Mouse (Mus musculus) kidney, embryonic 16.5 days (tissue): ENCODE measurements at regions not wholly inside any gene's neighbourhood (a gene's known extent, or its start where the extent isn't known, plus 50 kb on each side); places are given as distances from the start of the nearest gene placed in this dataset.

Experiments
- ATAC-seq: fragments of 200-750 bp; cut with Nextera tagmentation; 2 replicates; pipeline ENCODE4 v1.8.0; 2017; ENCODE audit warnings: moderate TSS enrichment; ENCODE audit not compliant: low FRiP score, low TSS enrichment
- H3K27ac ChIP-seq: fragments of 300-500 bp; sonication (generic); 2 replicates; pipeline ENCODE4 v1.5.1; 2014; ENCODE audit warnings: low read length
- H3K27me3 ChIP-seq: fragments of 300-500 bp; sonication (generic); 2 replicates; pipeline ENCODE4 v1.6.1; 2014; ENCODE audit warnings: low read length, control low read depth, mixed read lengths; ENCODE audit not compliant: insufficient read depth
- H3K36me3 ChIP-seq: fragments of 300-500 bp; sonication (generic); 2 replicates; pipeline ENCODE4 v1.6.1; 2014; ENCODE audit warnings: low read length, control low read depth, mixed read lengths; ENCODE audit not compliant: insufficient read depth
- H3K4me1 ChIP-seq: fragments of 300-500 bp; sonication (generic); 2 replicates; pipeline ENCODE4 v1.6.1; 2014; ENCODE audit warnings: low read length, control low read depth, mixed read lengths; ENCODE audit not compliant: insufficient read depth
- H3K4me2 ChIP-seq: fragments of 300-500 bp; sonication (generic); replicated peaks from 2 replicates; pipeline ENCODE4 v1.6.1; 2014; ENCODE audit warnings: low read depth, low read length
- H3K4me3 ChIP-seq: fragments of 300-500 bp; sonication (generic); 2 replicates; pipeline ENCODE4 v1.5.1; 2014; ENCODE audit warnings: mild to moderate bottlenecking, low read length
- H3K9ac ChIP-seq: fragments of 300-500 bp; sonication (generic); replicated peaks from 2 replicates; pipeline ENCODE4 v1.6.1; 2014; ENCODE audit warnings: low read length
- H3K9me3 ChIP-seq: fragments of 300-500 bp; sonication (generic); 2 replicates; pipeline ENCODE4 v1.6.1; 2016; ENCODE audit warnings: low read length, control low read depth
- WGBS: fragments of 180-500 bp; shearing (Covaris S2); extraction: QIAGEN DNeasy Blood & Tissue Kit; methylation state at CpG from one replicate; pipeline ENCODE4 v1.1.7; 2014; 5-methylcytosine and 5-hydroxymethylcytosine counted together

DNA sequence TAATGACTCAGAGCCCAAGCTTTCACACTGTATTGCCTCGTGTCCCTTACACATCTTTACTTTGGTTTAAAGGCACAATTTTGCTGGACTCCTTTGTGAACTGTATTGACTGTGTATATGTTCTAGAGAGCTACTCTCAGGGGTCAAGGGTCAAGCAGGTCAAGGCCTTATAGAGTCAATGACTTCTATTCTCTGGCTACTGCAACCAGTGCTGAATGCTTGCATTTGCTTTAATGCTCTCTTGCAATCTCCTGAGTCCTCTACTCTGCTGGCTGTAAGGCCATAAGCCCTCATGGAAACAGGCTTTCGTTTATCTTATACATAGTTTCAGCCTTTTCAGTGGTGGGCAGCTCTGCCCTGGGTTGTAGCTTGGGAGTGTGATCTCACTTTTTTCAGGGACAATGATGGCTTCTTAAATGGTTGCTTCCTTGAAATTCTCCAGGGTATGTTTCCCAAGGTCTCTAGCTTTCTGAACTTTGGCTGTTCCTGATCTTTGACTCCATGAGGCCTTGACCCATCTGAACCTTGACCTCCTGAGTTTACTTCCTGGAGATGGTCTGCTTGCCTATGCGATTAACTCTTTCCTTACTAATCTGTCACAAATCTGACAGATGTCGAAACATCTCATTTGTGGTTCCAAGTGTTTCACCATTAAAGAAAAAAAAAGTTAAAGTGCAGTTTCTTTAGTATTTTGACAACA is 433.8 kb upstream of the Dph6 start:
- no peak for ATAC-seq
- 74% methylated on average over 4 of the region's 4 CpGs for WGBS
- H3K27me3 ChIP-seq = no peaks in the 10 kb centered on the region
- no peaks in the 10 kb centered on the region for H3K36me3 ChIP-seq
- no peak overlapping the region for H3K27ac ChIP-seq
- no peak overlapping the region for H3K4me3 ChIP-seq
- peaks cover 9% of the 10 kb centered on the region; the same call in 1 of the 2 replicates for H3K4me1 ChIP-seq
- H3K4me2 ChIP-seq = no peak overlapping the region
- H3K9me3 ChIP-seq = no peaks in the 10 kb centered on the region
- H3K9ac ChIP-seq = no peak overlapping the region

DNA sequence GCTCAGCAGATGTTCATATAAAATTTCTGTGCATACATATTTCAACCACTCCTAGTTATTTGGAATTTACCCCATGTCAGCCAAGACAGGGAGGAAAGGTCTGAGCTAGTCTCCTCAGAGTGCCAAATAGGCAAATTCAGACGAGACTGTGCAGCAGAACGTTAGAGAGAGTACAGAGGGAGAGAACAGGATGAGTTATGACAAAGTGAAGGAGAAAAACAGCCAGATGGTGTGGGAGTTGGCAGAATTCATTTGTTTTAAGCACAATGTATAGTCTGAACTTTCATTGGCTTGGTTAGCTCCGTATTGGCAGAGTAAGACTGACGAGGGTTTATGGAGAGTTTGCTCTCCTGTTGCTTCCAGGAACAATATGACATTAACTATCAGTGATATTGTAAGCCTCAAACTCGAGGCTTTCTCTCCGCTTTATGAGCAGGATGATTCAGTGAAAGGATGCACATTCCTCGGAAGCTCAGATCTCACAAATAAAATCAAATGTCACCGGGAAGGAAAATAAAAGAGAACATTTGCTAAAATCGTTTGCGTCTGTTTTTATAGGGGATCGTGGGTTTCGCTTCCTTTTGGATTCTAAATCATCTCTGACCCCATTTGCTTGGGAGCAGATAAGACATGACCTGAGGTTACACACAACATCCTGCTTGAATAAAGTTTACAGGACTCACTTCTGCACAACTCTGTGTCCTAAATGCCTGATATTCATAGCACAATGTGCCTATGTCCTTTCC is 435.8 kb upstream of the Dph6 start:
- H3K27ac ChIP-seq = peak overlapping the region; percentile 46

DNA sequence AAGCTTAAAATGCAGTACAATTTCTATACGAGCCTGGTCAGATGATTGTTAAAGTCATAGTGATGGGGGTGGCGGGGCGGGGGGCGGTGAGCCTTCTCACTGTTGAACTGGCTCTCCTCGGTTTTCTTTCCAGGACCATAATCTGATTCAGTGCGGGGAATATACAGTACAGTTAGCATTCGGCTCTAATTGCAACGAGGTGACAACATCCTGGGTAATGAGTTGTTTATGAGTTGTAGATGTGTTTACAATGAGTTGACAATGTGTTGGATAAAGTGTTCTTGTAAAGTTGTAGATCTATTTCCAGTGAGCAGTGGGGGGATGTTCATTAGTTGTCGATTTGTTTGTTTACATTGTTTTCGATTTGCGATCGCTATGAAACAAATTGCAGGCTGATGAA is 440.6 kb upstream of the Dph6 start:
- Histone ChIP-seq H3K9me3 (no peaks in the 10 kb centered on the region), H3K4me2 (0 out of 2 replicates have a peak overlapping the region, but pooled peaks have one; percentile 23), H3K27ac (no peak overlapping the region), H3K4me3 (no peak overlapping the region), H3K27me3 (no peaks in the 10 kb centered on the region), H3K4me1 (peaks cover 9% of the 10 kb centered on the region; the same call in 1 of the 2 replicates), H3K36me3 (no peaks in the 10 kb centered on the region), H3K9ac (no peak overlapping the region)
- 57% methylated on average over 12 of the region's 12 CpGs for WGBS
- no peak for ATAC-seq

More for the DNA sequence above, 435.8 kb upstream of the Dph6 start:
- Histone ChIP-seq H3K9me3 (no peaks in the 10 kb centered on the region), H3K36me3 (no peaks in the 10 kb centered on the region), H3K9ac (no peak overlapping the region), H3K4me2 (peak overlapping the region; percentile 31; the same call in 1 of the 2 replicates), H3K4me1 (peaks cover 9% of the 10 kb centered on the region; the same call in 1 of the 2 replicates), H3K27me3 (no peaks in the 10 kb centered on the region), H3K4me3 (no peak overlapping the region)
- ATAC-seq = peak; percentile 42; the same call in 1 of the 2 replicates
- 18% methylated on average over 12 of the region's 12 CpGs for WGBS

DNA sequence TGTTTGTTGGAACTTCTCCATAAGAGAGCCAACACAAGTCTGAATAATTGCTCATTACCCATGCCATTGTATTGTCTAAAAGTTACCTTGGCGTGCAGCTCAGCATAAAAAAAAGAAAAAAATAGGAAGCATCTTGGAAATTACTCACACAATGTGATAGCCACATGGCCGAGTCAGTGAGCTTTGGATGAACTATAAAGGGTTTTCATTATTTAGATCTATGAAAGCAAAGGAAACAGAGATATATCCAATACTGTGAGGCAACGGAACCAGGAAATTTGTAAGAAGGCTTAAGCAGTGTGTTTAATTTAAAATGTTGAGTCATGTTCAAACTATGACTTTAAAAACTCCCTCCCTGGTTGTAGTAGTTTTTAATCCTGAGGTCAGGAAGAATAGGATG is 446.7 kb upstream of the Dph6 start:
- H3K9me3 ChIP-seq = no peaks in the 10 kb centered on the region
- no peak overlapping the region for H3K9ac ChIP-seq
- no peak overlapping the region for H3K4me3 ChIP-seq
- no peaks in the 10 kb centered on the region for H3K36me3 ChIP-seq
- H3K27me3 ChIP-seq = no peaks in the 10 kb centered on the region
- H3K27ac ChIP-seq = no peak overlapping the region
- ATAC-seq = no peak
- 82% methylated on average over 3 of the region's 3 CpGs for WGBS
- no peaks in the 10 kb centered on the region for H3K4me1 ChIP-seq
- no peak overlapping the region for H3K4me2 ChIP-seq

DNA sequence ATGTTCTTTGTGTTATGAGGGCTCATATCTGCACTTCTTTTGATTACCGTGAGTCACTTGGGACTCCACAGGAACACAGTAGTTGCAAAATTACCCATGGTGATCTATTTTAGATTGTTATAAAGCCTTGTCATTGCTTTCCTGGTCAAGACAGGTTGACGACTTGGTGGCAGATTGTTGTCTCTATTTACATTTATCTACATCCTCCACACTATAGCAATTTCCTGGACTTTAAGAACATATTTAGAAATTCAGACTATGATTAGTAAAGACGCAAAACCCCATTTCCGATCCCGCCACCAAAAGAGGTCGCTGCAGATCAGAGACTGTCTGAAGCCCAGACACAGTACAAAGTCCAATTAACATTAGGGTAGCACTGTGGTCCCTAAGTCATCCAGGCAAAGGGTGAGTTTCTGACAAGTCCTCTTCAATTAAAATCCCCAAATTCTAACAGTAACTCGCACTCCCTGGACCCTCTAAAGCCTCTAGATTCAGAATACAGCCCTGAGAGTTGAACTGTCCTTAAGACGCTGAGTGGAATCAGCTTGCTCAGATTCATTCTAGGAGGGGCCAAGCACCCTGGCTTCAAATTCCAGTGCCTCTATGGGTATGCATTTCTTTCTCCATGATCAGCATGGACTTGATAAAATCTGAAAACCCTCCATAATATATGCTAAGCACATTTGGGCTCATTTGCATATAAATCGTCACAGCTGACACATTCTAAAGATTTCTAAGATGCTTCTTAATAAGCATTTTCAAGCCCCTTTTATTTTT is 461.9 kb upstream of the BC052040 start:
- 76% methylated on average over 9 of the region's 9 CpGs for WGBS
- no peak overlapping the region for H3K4me2 ChIP-seq
- no peaks in the 10 kb centered on the region for H3K9me3 ChIP-seq
- H3K27ac ChIP-seq = no peak overlapping the region
- no peaks in the 10 kb centered on the region for H3K36me3 ChIP-seq
- ATAC-seq = no peak
- no peaks in the 10 kb centered on the region for H3K27me3 ChIP-seq
- H3K4me1 ChIP-seq = no peaks in the 10 kb centered on the region
- H3K4me3 ChIP-seq = no peak overlapping the region
- no peak overlapping the region for H3K9ac ChIP-seq

DNA sequence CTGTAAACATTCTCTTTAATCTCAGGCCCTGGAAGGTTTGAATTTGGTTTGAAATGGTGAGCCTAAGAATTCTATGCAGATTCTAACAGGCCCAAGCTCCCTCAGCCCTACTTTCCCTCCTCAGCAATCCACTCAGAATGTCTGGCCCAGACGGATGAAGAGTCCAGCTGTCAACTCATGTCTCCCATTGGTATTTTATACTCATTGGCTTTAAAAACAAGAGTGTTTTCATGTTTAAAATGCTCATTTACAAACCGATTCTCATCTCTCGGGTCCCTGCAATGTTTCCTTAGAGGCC is 461.4 kb upstream of the BC052040 start:
- WGBS = 56% methylated on average over 3 of the region's 3 CpGs
- H3K36me3 ChIP-seq = no peaks in the 10 kb centered on the region
- H3K4me3 ChIP-seq = no peak overlapping the region
- H3K9ac ChIP-seq = no peak overlapping the region
- no peaks in the 10 kb centered on the region for H3K4me1 ChIP-seq
- H3K9me3 ChIP-seq = no peaks in the 10 kb centered on the region
- H3K27ac ChIP-seq = no peak overlapping the region
- no peaks in the 10 kb centered on the region for H3K27me3 ChIP-seq
- ATAC-seq = no peak
- H3K4me2 ChIP-seq = no peak overlapping the region

DNA sequence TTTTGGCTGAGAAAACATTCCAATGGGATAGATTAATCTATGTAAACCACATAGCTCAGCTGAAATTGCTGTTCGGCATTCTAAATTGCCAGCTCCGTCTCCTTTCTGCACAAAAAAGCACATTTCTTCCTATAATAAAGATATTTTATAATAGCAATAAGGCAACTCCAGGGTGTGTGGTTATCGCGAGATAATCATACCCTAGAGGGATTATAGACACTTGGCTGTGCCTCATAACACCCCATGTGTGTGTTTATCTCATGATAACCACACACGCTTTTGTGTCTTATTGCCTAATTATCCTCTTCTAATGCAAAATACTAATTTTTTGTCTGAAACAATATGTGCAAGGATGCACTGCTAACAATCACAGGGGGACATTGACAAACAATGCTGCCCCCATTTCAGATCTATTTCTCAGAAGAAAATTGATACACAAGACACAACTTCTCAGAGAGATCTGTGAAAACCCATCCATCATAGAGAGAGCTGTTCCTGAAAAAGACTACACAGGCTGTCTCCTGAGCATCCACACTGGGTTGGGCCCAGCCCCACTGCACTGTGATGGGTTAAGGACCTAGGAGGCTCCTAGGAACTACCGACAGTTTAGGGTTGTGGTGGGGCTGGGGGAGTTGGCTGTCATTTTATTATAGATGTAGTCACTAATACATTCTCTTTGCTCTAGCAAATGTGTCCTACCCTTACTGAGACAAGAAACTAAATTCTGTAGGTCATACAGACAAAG is 454.7 kb upstream of the BC052040 start:
- no peak overlapping the region for H3K4me3 ChIP-seq
- WGBS = 84% methylated on average over 6 of the region's 6 CpGs
- no peak for ATAC-seq
- H3K36me3 ChIP-seq = no peaks in the 10 kb centered on the region
- H3K4me2 ChIP-seq = no peak overlapping the region
- H3K27ac ChIP-seq = no peak overlapping the region
- H3K9me3 ChIP-seq = no peaks in the 10 kb centered on the region
- no peak overlapping the region for H3K9ac ChIP-seq
- H3K4me1 ChIP-seq = no peaks in the 10 kb centered on the region
- H3K27me3 ChIP-seq = no peaks in the 10 kb centered on the region

DNA sequence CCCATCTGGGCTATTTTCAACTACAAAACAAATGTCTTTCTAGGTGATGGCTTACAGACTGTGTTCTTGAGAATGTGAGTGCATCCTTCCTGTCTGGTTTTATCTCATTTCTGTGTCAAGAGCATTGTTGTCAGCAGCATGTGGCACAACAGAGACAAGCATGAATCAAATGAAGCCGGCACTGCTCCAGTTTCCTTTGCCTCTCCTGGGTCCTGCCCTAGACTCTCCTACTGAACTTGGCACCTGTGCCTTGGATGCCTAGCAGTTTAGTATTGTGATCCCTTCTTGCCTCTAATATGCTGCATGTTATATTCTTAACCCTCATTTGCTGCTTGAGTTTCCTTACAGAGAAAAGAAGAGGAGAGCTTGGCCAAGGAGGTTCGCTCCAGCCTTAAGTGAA is 449.8 kb upstream of the BC052040 start:
- no peaks in the 10 kb centered on the region for H3K36me3 ChIP-seq
- H3K9me3 ChIP-seq = no peaks in the 10 kb centered on the region
- H3K4me1 ChIP-seq = no peaks in the 10 kb centered on the region
- H3K4me2 ChIP-seq = no peak overlapping the region
- ATAC-seq = no peak
- H3K4me3 ChIP-seq = no peak overlapping the region
- 64% methylated on average over 2 of the region's 2 CpGs for WGBS
- no peak overlapping the region for H3K9ac ChIP-seq
- H3K27me3 ChIP-seq = no peaks in the 10 kb centered on the region
- H3K27ac ChIP-seq = no peak overlapping the region

DNA sequence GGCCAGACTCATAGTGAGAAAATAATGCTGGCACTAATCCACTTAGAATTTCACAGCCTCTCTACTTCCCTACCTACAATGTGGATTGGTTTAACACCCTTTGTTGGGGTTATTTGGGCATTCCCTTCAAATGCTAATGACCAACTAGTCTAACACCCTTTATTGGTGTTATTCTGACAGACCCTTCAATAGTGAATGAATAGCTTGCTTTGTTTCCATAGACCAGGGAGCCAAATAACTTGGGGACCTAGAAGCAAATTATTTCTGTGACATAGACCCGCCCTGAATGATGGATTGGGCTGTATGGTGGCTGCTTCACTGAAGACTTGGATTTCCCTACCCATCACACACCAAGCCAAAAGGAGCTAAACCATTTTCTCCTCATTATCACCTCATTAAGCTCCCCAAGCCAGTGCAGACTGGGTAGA is 449.3 kb upstream of the BC052040 start:
- no peaks in the 10 kb centered on the region for H3K36me3 ChIP-seq
- no peak overlapping the region for H3K27ac ChIP-seq
- WGBS = 34% methylated on average over 1 of the region's 1 CpGs
- no peaks in the 10 kb centered on the region for H3K27me3 ChIP-seq
- no peaks in the 10 kb centered on the region for H3K4me1 ChIP-seq
- no peak overlapping the region for H3K4me3 ChIP-seq
- no peak overlapping the region for H3K9ac ChIP-seq
- no peak for ATAC-seq
- no peaks in the 10 kb centered on the region for H3K9me3 ChIP-seq
- H3K4me2 ChIP-seq = no peak overlapping the region
